Mouse (Mus musculus) telencephalon, adult 2 months (tissue): ENCODE measurements around the gene E4f1.

Experiments
- DNase-seq: peaks from one replicate; pipeline ENCODE4 v3.0.0-alpha.2; 2011; ENCODE audit warnings: low read depth, low spot score

The E4f1 gene

DNA sequence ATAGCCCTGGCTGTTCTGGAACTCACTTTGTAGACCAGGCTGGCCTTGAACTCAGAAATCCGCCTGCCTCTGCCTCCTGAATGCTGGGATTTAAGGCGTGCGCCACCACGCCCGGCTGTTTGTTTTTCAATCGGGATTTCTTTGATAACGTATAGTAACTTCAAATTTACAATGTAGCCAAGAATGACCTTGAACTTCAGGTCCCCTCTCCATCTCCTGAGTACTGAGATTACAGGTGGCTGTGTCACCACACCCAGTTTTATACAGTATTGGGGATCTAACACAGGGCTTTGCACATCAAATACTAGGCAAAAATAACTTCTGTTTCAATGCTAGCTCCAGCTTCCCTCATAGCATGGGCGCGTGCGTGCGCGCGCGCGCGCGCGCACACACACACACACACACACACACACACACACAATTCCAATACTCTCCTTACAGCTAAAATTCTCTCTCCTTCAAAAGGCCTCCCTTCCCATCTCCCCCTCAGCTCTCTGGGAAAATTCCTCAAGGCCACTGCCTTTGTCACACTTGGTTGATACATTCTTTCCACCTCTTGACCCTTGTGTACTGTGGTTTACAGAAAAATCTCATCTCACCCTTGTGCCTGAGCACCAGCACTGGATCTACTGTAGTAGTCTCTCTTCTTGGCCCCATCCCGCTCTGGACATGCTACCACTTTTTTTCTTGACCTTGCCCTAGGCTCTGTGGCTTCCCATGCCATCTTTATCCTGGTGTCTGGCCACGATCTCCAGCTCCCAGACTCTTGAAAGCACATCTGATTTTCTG is 11.1 kb upstream of the E4f1 start:
- DNase-seq, result no peak

DNA sequence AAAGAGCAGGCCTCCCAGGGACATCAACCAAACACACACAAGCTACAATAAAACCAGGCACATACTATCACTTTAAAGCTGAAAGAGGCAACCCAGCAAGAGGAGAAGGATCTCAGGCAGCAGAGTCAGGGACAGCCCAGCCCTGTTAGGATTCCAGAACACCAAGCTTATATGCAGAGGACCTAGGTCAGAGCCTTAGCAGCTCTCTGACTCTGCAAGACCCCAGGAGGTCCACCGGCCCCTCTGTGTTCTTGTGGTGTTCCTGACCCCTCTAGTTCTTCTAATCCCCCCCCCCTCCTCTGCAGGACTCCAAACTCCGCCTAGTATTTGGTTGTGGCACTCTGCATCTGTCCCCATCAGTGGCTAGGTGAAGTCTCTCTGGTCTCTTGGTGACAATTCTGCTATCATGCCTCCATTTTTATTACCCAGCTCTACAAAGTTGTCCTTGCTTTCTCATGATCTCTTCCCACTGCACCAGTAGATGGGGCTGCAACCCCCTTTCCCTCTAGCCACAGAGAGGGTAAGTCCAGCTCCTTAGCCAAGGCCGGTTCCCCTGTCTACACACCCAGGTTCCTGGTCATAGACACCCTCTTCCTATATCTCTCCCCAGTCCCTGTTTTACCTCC is 10.2 kb upstream of the E4f1 start:
- no peak for DNase-seq

DNA sequence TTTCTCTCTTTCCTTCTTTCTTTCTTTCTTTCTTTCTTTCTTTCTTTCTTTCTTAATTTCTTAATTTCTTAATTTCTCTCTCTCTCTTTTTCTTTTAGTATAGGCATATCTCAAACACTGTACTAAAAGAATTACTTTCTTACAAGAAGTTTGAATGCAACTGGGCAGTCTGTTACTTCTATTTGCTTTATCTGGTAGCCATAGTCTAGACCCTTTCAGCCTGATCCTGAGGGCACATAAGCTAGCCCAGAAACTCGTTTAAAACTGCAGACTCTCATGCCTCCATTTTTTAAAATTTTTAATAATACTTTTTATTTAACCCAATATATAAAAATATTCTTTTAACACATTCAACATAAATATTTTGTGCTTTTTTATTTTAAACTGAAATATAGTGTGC is 9.3 kb upstream of the E4f1 start:
- DNase-seq, result no peak

DNA sequence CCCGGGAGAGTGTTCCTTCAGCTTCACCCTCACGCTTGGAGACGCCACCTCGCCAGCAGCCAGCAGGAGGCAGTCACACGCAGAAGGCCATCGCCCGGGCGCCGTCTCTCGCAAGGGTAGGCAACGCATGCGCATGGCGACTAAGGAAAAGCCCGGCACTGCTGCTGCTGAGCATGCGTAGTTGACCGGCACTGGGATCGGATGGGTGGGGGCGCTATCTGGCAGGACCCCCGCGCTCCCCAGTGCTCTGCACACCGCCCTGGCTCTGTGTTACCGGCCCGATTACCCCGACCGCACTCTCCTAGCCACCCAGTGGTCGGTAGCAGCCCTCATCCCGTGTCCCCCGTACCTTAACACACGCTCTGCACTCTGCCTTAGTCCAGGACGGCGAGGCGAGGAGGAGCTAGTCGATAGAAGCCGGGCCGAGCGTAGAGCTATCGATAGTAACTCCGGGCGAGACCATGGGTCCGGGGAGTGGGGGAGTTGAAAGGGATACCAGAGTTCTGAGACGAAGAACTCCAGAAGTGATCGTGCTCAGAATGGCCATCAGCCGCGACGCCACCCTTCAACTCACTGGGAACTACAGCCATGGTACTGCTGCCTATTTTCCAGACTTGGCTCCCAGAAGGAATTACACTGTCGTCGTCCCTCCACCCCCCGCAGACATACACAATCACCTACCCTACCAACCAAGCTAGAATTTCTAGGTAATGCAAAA is 8.7 kb upstream of the E4f1 start, which contains the start of gene Mlst8:
Gene Mlst8 (minus strand): TSS at position 416 of the 718 bp plus-strand sequence.
- DNase-seq, result peak; percentile 93

DNA sequence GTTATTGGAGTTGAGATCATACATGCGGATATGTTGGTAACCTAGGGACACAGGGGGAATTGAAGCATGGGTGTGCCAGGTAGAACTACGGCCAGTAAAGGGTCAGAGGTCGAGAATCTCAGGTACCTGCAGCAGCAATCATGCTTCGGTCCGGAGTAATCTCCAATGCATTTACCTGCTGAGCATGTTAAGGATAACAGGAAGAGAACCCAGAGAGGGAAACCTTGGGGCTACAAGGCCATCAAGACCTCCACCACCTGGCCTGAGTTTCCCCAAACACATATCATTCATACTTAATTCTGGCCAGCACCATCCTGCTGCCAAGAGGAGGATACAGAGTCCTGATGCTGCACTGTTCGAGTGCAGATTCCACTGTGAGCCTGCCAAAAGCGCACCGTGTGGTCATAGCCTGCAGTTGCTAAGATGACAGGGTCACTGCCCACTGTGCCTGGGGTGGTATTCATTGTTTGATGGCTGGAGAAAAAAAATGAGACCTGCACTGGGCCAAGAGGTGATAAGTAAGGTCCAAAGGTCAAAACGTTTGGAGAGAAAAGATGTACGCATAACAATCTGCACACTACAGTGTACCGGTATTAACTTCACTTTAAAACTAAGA is 8.0 kb upstream of the E4f1 start:
- DNase-seq, result no peak

DNA sequence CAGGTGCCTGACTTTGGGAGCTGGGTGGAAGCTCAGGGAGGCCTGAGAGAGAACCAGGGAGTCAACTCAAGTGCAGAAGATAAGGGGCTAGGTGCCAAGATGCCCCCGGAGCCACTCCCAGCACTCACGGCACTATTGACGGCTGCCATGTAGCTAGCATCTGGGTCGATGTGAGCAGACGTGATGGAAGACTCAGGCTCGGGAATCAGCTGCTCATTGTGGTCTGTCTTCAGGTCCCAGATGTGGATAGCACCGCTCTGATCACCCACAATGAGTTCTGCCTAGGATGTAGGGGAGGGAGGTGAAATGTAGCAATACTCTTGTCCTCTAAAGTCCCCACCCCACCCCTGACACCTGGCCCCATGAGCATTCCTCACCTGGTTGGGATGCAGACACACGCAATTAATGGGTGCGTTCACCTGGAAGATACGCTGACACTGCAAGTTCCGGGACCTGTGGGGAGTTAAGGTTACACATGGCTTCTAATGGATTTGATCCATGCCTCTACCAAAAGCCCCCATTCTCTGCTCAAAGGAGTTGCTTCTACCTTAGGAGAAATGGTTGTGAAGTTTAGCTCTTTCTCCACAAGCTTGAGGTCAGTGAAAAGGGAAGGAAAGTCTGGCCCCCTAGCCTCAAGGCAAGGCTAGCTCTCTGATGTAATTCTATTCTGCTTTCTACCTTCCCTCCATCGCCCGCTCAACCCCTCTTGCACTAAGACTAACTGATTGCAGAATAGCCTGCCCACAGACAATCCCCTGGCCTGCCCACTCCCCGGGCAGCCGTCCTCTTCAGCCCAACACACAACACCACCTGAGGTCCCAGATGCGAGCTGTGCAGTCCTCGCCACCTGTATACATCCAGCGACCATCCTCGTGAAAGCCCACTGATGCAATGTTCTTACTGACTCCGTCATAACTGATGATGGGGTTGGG is 7.2 kb upstream of the E4f1 start:
- DNase-seq, result no peak

DNA sequence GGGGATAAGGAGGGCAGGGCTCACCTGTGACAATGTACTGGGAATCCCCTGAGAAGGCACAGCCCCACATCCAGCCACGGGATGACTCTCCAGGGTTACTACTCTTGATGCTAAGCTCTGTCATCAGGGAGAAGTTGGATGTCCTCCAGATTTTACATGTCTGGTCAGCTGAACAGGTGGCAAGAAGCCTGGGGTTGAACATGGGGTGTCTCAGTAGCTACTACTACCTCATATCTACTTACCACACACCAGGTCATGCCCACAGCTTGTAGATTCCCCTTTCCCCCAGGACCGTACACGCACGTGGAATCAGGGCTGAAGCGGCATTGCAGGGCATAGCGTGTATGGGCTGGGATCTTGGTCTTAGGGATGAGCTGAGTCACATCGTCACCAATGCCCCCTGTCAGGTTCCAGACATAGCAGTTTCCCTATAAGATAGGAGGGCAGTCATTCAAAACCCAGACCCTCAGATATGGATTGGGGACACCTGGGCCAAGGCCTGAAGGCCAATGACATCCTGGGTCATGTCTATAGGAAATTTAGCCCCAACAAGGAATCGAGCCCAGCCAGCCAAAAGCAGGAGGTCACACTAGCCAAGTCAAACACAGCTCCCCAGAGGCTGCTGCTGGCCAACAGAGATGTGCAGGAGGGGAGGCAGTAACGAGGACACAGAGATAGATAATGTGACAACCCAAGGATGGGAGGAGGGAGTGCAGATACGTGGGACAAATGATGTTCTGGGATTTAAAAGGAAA is 6.1 kb upstream of the E4f1 start:
- DNase-seq, result no peak

DNA sequence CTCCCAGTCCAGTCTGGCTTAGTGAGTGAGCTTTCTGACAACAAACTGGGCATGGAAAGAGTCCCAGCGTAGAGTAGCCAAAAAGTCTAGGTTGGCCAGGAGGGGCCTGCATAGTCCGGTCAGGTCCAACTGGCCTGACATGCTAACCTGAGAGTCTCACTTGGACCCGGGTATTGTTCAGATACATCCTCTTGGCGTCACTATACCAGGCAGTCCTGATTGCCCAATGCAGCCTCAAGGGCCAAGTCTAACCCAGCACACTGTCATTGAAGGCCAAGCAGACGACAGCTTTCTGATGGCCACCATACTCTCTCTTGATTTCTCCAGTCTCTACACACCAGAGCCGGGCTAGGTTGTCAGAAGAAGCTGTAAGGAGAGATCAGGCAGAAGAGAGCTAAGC is 5.5 kb upstream of the E4f1 start:
- DNase-seq, result no peak

DNA sequence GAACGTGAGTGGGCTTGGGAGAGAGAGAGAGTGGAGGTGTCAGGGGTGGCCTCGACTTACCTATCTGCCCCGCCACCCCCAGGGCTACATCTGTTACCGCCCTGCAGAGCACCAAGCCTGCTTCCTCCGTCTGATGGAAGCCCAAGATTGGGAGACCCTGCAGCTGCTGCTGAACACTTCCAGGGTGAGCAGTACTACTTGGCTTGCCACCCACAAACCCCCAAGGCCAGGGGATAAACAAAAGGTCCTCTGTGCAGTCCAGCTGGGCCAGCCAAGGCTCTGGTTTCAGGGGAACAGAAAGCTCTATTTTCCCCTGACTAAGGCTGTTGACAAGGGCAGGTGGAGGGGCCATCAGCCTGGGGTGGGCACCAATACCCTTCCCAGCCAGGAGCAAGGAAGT is 4.4 kb upstream of the E4f1 start:
- no peak for DNase-seq

DNA sequence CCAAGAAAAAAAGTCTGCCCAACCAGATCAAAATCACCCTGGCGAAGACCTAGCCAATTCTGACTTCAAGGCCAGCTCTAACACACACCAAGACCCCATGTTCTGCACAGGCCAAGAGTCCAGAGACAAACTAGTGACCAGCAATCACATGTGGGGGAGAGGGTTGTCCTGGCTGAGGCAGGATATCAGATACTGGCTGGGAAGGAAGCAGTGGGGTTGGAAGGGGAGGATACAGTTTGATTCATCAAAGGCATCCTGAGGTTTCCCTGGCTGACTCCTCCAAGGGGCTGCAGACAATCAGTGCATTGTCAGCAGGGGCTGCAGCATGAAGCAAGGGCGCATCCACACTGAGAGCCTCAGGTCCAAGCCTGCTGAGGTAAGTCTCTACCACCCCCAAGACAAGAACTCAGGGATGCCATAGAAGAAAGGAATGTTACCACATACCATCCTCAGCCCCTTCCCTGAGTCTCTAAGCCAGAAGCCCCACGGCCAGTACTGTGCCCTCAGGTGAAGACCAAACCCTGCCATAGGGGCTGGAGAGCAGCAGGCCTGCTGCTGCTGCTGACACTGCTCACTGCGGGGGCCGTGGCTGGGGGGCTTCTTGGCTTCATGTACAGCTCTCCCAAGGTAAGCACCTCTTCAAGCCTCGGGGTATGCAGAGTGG is 3.6 kb upstream of the E4f1 start, which contains the start of gene Bricd5:
Gene Bricd5 (plus strand): TSS at position 273 of the 664 bp plus-strand sequence.
- no peak for DNase-seq

DNA sequence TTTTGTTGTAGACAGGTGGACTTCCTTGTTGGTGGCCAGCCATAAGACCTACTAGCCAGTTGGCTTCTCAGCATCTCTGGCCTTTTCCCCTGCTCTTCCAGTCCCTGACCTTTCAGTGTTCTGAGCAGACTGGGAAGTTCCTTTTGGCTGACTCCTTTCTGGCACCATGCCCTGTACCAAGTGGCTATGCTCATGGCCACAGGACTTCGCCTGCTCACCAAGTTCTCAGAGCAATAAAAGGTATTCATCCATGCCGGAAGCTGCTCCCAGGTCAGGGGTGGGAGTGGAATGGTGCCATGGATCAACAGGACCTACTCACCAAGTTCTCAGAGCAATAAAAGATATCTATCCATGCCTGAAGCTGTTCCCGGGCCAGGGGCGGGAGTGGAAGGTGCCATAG is 2.4 kb upstream of the E4f1 start:
- no peak for DNase-seq

DNA sequence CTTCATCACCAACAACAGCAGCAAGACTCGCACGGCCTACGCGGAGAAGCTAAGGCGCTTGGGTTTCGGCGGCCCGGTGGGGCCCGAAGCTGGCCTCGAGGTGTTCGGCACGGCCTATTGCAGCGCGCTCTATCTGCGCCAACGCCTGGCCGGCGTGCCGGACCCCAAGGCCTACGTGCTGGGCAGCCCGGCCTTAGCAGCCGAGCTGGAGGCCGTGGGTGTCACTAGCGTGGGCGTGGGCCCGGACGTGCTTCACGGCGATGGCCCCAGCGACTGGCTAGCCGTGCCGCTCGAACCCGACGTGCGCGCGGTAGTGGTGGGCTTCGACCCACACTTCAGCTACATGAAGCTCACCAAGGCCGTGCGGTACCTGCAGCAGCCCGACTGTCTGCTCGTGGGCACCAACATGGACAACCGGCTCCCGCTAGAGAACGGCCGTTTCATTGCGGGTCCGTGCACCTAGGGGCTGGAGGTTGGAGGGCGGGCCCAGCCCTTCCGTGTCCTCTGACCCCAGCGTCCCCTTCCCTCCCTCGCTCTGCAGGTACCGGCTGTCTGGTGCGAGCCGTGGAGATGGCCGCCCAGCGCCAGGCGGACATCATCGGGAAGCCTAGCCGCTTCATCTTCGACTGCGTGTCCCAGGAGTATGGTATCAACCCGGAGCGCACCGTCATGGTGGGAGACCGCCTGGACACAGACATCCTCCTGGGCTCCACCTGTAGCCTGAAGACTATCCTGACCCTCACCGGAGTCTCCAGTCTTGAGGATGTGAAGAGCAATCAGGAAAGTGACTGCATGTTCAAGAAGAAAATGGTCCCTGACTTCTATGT is 801 bp upstream of the E4f1 start:
- DNase-seq, result no peak

DNA sequence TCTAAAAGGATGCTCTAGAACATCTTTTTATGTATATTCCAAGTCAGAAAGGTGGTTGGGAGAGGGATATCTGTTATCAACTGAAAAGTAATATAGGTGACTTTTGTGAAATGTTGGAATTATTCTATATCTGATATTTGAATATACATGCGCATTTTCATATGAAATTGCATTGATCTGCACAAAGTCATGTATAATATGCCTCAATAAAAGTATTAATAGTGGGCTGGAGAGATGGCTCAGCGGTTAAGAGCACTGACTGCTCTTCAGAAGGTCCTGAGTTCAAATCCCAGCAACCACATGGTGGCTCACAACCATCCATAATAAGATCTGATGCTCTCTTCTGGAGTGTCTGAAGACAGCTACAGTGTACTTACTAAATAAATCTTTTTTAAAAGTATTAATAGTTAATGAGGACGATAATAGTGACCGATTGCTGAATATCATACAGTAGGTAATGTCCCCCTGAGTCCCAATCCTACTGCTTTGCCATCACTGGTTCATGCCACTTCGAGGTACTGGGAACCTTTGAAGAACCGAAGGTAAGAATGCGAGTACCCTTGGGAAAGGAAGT is 690 bp downstream of the E4f1 start:
- no peak for DNase-seq

DNA sequence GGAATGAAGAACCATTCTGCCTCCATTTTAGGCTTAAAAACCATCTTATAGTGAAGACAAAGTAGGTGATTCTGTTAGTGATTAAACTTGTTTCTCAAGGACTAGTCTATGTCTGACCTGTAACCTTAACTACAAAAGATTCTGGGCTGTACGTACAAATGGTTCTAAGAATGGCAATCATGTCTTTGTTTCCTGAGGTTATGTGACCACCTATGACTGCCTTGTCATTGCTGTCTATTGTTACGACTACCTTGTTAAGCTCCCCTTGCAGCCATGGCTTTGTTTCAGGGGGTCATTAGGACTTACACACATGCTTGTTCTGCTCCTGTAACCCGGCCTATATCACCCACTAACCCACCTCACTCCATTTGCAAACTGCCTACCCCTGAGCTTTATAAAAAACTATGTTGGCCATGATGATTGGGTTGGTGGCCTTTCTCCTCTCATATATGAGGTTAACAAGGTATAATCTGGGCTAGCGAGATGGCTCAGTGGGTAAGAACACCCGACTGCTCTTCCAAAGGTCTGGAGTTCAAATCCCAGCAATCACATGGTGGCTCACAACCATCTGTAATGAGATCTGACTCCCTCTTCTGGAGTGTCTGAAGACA is 1.4 kb downstream of the E4f1 start:
- no peak for DNase-seq

DNA sequence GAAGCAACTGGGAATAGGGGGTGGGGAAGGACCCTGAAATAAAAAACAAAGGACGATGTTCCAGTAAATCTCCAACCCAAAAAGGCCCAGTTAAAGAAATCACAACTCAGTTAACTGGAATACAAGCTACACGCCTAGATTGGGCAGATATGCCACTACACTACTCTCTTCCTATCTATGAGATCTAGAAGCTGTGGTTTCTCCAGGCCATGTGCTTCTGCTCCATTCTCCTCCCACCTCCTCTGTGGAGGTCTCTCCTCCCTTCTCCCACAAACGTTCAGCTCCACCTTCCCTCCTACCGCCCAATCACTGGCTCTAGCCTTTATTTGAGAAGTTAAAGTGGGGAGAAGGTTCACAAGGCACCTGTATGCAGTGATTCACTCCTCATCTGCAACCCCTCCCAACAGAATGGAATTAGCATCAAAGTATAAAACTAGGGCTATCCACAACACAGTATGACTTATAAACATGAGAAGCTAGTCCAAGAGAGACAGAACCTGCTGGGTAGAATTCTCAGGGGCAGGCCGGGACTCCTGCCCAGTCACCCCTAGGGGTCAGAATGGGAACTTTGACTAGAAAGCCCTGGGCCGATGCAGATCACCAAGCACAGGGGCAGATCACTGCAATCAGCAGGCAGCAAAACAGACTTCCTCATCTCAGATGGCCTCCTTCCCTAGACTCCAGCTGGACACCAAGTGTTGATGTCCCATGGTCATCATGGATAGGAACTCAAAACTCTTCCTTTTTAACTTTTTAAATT is 6.6 kb downstream of the E4f1 start:
- DNase-seq, result no peak

DNA sequence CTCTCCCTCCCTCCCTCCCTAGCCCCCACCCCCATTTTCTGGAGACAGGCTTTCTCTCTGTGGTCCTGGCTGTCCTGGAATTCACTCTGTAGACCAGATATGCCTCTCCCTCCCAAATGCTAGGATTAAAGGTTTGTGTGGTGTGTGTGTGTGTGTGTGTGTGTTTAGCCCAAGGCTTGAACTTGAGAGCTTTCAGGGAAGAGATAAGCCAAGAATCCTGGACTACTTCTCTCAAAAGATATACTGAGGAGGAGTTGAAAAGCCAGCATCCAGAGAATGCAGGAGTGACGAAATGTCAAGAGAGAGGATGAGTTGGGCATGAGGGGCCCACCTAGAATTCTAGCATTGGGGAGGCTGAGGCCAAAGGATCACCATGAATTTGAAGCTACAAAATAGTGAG is 7.2 kb downstream of the E4f1 start:
- no peak for DNase-seq

DNA sequence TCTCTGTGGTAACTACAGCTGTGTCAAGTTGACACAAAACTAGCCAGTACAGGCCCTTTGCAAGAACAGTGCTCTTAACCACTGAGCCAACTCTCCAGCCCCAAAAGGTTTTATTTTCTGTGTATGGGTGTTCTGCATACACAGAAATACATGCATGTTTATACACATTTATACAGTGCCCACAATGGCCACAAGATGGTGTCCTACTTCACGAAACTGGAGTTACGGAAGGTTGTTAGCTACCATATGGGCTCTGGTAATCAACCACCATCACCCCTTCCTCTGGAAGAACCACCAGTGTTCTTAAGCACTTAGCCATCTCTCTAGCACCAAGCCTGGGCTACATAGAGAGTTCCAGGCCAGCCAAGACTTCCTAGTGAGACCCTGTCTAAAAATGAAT is 8.5 kb downstream of the E4f1 start:
- no peak for DNase-seq
